Mouse (Mus musculus): ENCODE results near the gene Rps7. TPM values are rescaled to one million over a fixed set of nuclear protein-coding genes. Genes with fewer than 3 reads are reported as not detected.

Rps7 gene
- 322 and 337 TPM in 2 replicates for polyA plus RNA-seq (2012; rRNA removed)

- DNase-seq (ENCODE audit: low read depth): peak; percentile 67
Observed at GRCm38 (mm10) chr12:28635535-28636476, at the start of gene Rps7. TSS of gene Rps7 (minus strand) at chr12:28635953.

DNA sequence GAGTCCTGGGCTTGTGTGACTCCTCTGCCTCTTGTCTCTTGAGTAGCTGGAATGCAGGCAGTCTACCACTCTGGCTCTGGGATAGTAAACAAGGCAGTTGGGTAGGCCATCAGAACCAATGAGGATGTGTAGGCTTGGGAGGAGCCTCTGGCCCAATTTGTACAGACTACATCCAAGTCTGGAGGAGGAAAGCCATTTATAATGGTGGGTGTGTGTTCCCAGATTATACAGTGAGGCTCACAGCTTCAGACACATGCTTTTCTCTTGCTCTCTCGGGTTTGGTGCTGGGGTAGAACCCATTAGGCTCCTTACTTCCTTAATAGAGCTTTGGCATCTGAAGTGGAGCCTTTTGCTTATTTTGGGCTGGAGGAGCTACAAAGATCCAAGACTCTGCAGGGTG lies 48.9 kb upstream of the Rps7 start:
- no peak for DNase-seq (ENCODE audit: low read depth)

GRCm38 (mm10) chr12:28675925-28676209 lies 40.1 kb upstream of the Rps7 start:
- DNase-seq (ENCODE audit: low read depth): no peak

GRCm38 (mm10) chr12:28675121-28675924 lies 39.6 kb upstream of the Rps7 start, which contains the start of gene Adi1:
TSS of gene Adi1 (plus strand) at chr12:28675231.
- no peak for DNase-seq (ENCODE audit: low read depth)

DNA sequence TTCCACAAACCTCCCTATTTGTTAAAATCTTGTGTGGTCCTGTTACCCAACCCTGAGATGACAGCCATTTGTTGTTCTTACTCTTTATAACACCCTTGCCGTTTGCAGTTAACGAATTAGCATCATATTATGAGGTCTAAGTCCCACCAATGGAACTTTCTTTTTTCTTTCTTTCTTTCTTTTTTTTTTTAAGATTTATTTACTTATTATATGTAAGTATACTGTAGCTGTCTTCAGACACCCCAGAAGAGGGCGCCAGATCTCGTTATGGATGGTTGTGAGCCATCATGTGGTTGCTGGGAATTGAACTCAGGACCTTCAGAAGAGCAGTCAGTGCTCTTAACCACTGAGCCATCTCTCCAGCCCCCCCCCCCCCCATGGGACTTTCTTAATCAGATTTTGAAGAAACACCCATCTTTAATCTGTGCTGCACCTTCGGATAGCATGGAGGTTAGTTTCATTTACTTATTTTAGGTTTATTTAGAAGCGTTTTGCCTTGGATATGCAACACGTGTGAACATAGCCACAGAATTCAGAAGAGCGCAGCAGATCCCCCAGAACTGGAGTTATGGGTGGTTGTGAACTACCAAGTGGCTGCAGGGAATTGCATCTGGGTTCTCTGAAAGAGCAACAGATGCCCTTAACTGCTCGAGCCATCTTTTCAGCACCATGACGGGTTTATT lies 38.4 kb upstream of the Rps7 start:
- no peak for DNase-seq (ENCODE audit: low read depth)

DNA sequence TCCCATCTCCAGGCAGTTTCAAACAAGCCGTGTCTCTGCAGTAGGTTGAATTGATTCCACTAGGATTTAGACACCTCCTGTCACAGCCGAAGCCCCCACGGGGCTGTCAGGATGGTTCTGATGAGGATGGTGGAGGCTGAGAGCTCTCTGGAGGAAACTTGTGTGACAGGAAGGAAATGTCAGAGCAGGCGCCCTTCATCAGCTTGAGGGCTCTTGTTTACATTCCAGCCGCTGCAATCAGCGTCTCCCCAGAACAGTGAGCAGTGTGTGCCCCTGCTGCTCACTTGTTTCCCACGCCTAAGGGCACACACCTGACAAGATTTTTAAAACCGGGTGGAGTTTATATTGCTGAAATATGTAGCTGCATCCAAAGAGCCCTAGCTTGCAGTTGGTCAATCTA lies 31.5 kb upstream of the Rps7 start:
- DNase-seq (ENCODE audit: low read depth): no peak

DNA sequence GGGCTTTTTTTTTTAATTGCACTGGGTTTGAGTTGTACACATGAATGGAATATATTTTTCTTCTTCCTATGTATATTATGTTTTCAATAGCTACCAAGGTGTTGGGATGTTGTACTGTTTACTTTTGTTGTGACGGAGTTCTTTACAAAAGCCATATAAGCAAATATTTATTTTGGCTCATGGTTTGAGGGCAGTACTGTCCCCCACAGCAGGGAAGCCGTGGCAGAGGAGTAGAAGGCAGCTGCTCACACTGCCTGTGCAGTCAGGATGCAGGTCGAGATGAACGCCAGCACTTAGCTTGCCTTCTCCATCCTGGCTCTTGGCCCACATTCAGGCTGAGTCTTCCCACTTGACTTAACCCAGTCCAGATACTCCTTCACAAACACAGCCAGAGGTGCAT lies 31.0 kb upstream of the Rps7 start:
- no peak for DNase-seq (ENCODE audit: low read depth)

DNA sequence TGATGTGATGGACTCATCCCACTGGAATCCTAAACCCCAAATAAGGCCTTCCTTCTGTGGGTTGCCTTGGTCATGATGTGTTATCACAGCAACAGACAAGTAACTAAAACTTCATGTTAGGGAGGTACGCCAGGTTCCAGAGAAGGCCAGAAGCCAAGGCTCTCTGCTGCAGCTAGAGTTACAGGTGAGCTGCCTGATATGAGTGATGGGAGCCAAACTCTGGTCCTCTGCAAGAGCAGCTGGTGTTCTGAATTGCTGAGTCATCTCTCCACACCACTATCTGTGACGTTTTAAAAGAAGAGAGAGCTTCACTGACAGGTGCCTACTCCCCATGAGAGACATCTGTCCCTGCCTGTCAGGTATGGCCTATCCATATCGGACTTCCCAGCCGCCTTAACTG lies 26.9 kb upstream of the Rps7 start:
- no peak for DNase-seq (ENCODE audit: low read depth)

DNA sequence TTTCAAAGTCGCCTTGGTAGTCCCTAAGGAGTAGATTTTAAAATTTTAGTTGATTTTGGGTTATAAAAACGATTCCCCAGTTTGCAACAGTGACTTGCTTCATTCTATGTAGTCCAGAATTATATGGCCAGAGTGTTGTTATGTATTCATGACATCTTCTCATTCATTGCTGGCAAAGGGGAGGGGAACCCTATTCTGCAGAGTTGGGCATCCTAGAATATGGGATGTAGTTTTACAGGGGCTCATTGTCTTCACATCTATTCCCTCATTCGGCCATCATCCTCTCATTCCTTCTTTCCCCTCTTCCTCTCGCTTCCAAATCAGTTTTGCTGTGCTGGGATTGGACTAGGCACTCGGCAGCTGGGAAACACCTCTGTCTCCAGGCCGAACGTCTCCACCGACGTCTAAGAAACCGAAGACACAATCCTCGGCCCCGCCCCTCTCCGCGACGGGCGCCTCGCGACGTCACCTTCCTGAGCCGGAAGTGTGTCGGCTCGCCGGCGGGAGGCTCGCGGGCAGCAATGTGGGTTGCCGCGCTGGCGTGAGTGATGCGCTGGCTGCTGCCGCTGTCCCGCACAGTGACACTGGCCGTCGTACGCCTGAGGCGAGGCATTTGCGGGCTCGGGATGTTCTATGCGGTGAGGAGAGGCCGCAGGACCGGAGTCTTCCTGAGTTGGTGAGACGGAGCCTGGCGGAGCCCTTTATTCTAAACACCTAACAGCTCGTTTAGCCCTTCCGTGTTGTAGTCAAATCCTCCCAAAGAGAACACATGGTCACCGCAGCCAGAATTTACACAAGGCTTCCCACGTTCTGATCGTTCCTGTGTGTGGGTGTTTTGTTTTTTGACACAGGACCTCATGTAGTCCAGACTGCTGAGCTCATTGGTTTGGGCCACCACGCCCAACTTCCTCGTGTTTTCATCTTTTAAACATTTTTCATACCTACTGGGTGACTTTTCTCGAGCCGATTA lies 13.7 kb upstream of the Rps7 start, which contains the start of gene Rnaseh1:
Gene Rnaseh1 (plus strand): TSS at position 462 of the 970 bp plus-strand sequence.
- DNase-seq (ENCODE audit: low read depth): no peak

DNA sequence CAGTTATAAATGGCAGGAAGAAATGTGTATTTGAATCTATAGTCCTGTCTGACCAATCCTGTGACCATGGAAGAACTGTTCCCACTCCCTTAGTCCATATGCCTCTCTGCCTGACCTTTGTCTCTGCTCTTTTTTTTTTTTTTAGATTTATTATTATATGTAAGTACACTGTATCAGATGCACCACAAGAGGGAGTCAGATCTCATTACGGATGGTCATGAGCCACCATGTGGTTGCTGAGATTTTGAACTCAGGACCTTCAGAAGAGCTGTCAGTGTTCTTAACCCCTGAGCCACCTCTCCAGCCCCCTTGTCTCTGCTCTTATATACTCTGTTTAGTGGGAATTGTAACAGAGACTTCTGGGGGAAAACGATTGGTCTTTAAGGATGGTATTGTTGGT lies 3.0 kb upstream of the Rps7 start:
- no peak for DNase-seq (ENCODE audit: low read depth)

DNA sequence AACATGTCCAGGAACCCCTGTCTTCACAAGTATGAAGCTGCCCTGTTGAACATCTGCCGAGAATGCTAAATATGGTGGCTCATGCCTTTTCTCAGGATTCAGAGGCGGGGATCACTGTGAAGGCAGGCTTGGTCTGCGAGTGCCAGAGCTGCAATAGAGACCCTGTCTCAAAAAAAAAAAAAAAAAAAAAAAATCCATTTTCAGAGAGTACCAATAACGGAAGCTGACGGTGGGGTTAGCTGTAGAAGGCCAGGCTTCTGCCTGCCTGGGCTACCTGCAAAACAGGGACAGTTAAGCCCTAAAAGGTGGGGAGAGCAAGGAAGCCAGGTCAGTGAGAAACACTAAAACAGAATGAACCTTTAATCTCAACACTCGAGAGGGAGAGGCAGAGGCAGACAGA lies 790 bp upstream of the Rps7 start:
- no peak for DNase-seq (ENCODE audit: low read depth)

- DNase-seq (ENCODE audit: low read depth): no peak
Observed at GRCm38 (mm10) chr12:28635058-28635534, 657 bp downstream of the Rps7 start.

GRCm38 (mm10) chr12:28628436-28628835 lies 7.3 kb downstream of the Rps7 start:
- DNase-seq (ENCODE audit: low read depth): no peak

DNA sequence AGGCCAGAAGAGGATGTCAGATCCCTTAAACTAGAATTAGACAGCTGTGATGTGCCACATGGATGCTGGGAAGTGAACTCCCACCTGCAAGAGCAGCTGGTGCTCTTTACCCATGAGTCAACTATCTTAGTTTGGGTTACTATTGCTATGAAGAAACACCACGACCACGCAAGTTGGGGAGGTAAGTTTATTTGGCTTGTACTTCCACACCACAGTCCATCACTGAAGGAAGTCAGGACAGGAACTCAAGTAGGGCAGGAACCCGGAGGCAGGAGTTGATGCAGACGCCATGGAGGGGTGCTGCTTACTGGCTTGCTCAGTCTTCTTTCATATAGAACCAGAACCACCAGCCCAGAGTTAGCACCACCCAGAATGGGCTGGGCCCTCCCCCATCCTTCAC lies 8.7 kb downstream of the Rps7 start:
- no peak for DNase-seq (ENCODE audit: low read depth)

- no peak for DNase-seq (ENCODE audit: low read depth)
Observed at GRCm38 (mm10) chr12:28625407-28625806, 10.3 kb downstream of the Rps7 start.

DNA sequence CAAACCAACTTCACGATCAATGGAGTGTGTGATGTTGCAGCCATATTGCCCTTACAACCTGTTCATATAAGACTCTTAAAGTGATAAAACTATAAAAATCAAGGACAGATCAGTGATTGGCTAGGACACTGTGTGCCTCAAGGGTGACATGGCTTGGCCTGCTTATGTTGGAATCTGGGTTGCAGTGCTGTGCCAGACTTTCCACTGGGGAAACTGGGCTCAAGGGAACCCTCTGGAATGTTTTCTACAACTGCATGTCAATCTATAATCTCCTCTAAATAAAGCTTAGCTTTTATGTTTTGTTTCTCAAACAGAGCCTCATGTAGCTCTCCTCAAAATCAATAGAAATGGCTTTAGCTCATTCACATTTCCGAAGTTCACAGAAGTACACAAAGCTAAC lies 11.5 kb downstream of the Rps7 start:
- no peak for DNase-seq (ENCODE audit: low read depth)

GRCm38 (mm10) chr12:28623195-28623594 lies 12.6 kb downstream of the Rps7 start, which contains the start of gene Colec11:
TSS of gene Colec11 (minus strand) at chr12:28623377.
- no peak for DNase-seq (ENCODE audit: low read depth)

DNA sequence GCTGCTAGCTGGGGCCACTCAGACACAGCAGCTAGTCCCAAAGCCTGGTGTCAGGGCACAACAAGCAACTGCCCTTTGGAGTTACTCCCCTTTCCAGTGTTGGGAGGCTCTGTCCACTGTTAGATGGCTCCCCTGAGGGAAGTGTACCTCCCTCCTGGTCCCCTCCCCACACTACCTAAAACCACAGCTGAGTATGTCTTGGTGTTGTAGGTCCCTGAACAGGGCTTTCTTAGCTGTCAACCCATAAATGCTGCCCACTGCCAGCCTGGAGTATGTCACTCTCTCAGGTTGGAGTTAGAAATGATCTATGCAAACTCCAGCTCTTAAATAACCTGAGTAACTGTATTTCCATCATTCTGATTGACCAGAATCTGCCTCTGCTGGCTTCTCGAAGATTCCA lies 13.1 kb downstream of the Rps7 start:
- DNase-seq (ENCODE audit: low read depth): no peak

- no peak for DNase-seq (ENCODE audit: low read depth)
Observed at GRCm38 (mm10) chr12:28622167-28622532, 13.6 kb downstream of the Rps7 start.

- DNase-seq (ENCODE audit: low read depth): no peak
Observed at GRCm38 (mm10) chr12:28621451-28622166, 14.1 kb downstream of the Rps7 start.
